Mouse (Mus musculus) C2C12 (cell line): ENCODE results near the gene Fam155a. TPM values are rescaled to one million over a fixed set of nuclear protein-coding genes. Genes with fewer than 3 reads are reported as not detected.

Experiments used
- H3K27me3 ChIP-seq: one replicate; pipeline ENCODE4 v1.6.1; 2011; ENCODE audit not compliant: control insufficient read depth, insufficient read depth, insufficient read length
- H3K36me3 ChIP-seq: one replicate; pipeline ENCODE4 v1.6.1; 2011; ENCODE audit not compliant: control insufficient read depth, insufficient read depth
- H3K4me3 ChIP-seq: one replicate; pipeline ENCODE4 v1.5.1; 2011; ENCODE audit warnings: mild to moderate bottlenecking, control low read depth; ENCODE audit not compliant: poor library complexity, insufficient read depth, severe bottlenecking
- H3K79me2 ChIP-seq: one replicate; pipeline ENCODE4 v1.6.1; 2011; ENCODE audit not compliant: control insufficient read depth, insufficient read depth
- H3K79me3 ChIP-seq: one replicate; pipeline ENCODE4 v1.6.1; 2011; ENCODE audit warnings: low read depth, control low read depth
- H3ac ChIP-seq: one replicate; pipeline ENCODE3; 2011; ENCODE audit warnings: low read depth; ENCODE audit not compliant: control insufficient read depth, insufficient read length
- CEBPB ChIP-seq: IDR thresholded peaks from one replicate; pipeline ENCODE4 v1.6.1; 2011; ENCODE audit warnings: low read depth, mild to moderate bottlenecking, control low read depth, moderate library complexity
- CTCF ChIP-seq: IDR thresholded peaks from one replicate; pipeline ENCODE4 v1.5.1; 2011; ENCODE audit not compliant: control insufficient read depth, insufficient read depth, insufficient read length
- FOSL1 ChIP-seq: IDR thresholded peaks from one replicate; pipeline ENCODE4 v1.8.0; 2011; ENCODE audit warnings: mild to moderate bottlenecking, low read length; ENCODE audit not compliant: poor library complexity, insufficient read depth, severe bottlenecking
- MAX ChIP-seq: IDR thresholded peaks from one replicate; pipeline ENCODE4 v1.6.1; 2011; ENCODE audit warnings: mild to moderate bottlenecking, control low read depth
- MYOD1 ChIP-seq: IDR thresholded peaks from one replicate; pipeline ENCODE4 v1.6.1; 2011; ENCODE audit warnings: low read depth; ENCODE audit not compliant: control insufficient read depth, insufficient read length
- MYOG ChIP-seq: IDR thresholded peaks from one replicate; pipeline ENCODE4 v1.6.1; 2011; ENCODE audit not compliant: control insufficient read depth, insufficient read length; ENCODE audit errors: extremely low read depth
- USF1 ChIP-seq: IDR thresholded peaks from one replicate; pipeline ENCODE4 v1.6.1; 2011; ENCODE audit warnings: low read depth, mild to moderate bottlenecking, control low read depth, moderate library complexity
- polyA plus RNA-seq: library from polyadenylated mRNA; unstranded; fragments of >200 nt; fragmentation: generic; extraction: Trizol; gene quantifications from one replicate; pipeline ENCODE4 v1.2.1, GENCODE M21; 2012; ENCODE audit warnings: missing spikeins

The Fam155a gene
- polyA plus RNA-seq, 1 experiment: not detected

DNA sequence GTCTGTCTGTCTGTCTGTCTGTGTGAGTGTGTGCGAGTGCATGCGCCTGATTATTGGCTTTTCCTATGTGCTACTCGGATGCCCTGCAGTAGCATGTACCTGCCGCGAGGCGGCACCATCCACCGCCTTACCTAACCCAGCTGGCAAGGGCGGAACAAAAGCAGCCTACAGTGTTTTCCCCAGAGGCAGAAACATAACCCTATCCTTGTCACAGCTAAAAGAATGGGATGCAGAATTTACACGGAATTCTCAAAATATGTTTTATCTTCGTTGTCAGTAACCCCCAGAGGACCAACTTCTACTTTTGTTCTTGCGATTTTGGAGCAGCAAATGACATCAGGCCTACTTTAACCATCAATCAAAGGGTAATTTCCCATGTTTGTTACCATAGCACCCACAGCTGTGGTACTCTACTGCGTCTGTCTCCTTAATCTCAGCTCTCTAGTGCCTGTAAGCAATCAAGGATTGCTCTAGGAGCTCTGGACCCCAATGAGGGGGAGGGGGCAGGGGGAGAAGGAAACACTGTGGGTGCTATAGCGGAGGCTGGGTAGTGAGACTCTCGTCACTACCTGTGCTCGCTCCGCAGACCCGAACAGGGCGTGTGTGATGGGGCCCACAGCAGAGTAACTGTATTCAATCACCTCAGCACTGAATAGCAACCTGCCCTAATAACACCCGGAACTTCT lies 543.0 kb downstream of the Fam155a start:
- Histone ChIP-seq H3K4me3 (no peak overlapping the region), H3K27me3 (no peaks in the 10 kb centered on the region), H3K79me2 (no peaks in the 10 kb centered on the region), H3K36me3 (no peaks in the 10 kb centered on the region), H3ac (no peak overlapping the region), H3K79me3 (no peaks in the 10 kb centered on the region)
- TF ChIP-seq MAX (no peak), CTCF (peak; percentile 40)

DNA sequence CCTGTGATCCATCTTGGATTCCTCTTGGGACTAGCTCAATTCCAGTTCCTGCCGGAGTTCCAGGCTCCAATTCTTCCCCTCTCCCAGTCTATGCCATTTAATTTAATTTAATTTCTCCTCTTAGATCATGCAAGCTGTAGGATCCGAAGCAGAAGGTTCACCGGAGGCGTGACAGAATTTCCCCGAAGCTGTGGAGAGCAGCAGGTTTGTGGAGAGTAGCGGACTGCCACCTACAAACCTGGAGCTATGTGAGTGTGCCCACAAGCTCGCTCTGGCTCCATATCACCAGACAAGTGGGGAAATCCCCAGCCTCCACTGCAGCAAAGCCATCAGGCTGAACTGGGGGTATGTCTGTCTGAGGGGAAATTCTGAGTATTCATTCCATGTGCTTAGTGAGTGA lies 544.2 kb downstream of the Fam155a start:
- Histone ChIP-seq H3ac (no peak overlapping the region), H3K79me2 (no peaks in the 10 kb centered on the region), H3K79me3 (no peaks in the 10 kb centered on the region), H3K4me3 (no peak overlapping the region), H3K27me3 (no peaks in the 10 kb centered on the region), H3K36me3 (no peaks in the 10 kb centered on the region)
- TF ChIP-seq USF1: no peak
- no peak for TF ChIP-seq CTCF
- no peak for TF ChIP-seq MYOG
- no peak for TF ChIP-seq MYOD1
- no peak for TF ChIP-seq CEBPB
- TF ChIP-seq MAX: no peak
- no peak for TF ChIP-seq FOSL1

DNA sequence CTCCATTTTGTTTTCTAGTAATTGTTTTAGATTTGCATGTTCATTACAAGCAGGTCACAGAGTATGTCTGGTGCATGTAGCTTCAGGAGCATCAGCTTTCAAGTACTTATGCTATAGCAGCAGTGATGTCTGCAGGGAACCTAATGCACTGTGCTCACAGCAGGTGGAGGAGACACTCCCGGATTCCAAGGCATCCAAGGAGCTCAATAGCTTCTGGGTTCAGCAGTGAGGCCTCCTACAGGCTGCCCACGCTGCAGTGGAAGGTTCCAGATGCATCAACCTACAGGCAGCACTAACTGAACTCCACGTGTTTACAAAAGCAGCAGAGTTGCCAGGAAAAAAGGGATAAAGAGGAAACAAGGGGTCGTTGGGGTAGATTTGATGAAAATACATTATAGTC lies 559.2 kb downstream of the Fam155a start:
- H3K4me3 ChIP-seq: no peak overlapping the region

DNA sequence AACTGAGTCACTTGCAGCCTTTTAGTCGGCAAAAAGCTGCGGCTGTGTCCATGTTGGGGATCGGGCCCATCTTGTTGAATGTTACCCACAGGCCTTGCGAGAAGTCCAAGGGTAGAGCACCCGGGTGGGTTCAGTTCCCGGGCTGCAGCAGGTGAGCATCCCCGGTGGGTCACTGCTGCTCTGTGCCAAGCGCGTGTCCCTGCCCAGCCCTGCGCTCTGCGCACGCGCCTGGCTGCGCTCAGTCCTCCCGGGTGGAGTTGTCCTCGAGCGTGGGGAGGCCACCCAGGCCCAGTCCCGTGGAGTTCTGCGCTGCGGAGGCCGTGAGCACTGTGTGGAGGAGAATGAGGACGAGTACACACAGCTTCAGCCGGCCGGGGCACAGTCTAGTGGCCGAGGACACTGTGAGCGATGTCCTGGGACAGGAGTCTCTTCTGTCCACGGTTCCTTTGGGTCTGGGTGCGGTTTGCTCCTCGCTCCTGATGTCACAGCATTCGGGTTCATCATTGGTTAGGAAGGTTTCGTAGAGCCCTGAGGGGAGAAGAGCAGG lies 563.4 kb downstream of the Fam155a start:
- TF ChIP-seq MYOD1 (no peak), MAX (no peak), USF1 (no peak), FOSL1 (no peak), CTCF (no peak), MYOG (no peak), CEBPB (no peak)
- no peak overlapping the region for H3ac ChIP-seq
- no peak overlapping the region for H3K4me3 ChIP-seq

More for the DNA sequence above, 559.2 kb downstream of the Fam155a start:
- no peaks in the 10 kb centered on the region for H3K79me3 ChIP-seq
- no peak overlapping the region for H3ac ChIP-seq
- no peaks in the 10 kb centered on the region for H3K36me3 ChIP-seq
- H3K79me2 ChIP-seq: no peaks in the 10 kb centered on the region
- TF ChIP-seq MYOG: no peak
- TF ChIP-seq MAX: no peak
- no peak for TF ChIP-seq USF1
- TF ChIP-seq CTCF: no peak
- TF ChIP-seq FOSL1: no peak
- TF ChIP-seq CEBPB: no peak
- no peak for TF ChIP-seq MYOD1
- no peaks in the 10 kb centered on the region for H3K27me3 ChIP-seq

DNA sequence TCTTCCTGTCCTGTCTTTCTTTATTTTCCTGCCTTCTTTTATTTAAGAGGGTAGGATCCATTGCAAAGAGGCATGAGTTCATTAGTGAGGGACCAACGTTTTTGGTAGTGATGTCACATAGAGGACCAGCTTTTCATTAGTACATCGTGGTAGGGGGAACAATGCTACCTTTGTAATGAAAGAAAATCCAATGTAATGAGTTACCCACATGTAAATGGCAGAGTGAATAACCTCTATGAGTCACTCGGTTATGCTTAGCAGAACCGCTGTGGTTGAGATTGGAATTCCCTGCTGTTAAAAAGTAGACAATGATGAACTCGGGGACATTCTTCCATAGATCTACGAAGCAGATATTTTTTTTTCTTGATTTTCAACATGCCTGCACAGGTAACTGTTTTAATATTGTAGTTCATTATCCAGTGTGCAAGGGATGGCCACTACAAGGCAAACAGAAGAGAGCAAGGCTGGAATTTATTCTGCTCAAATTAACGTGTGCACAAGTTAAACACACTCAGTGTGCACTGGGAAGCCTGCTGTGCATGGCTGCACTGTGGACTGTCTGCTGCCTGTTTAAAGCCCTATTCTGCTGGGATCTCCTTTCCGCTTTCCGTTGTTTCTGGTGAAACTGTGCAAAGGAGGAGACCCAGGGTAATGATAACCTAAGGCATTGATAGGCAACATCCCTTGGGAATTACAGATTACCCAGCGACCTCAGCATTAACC lies 566.5 kb downstream of the Fam155a start:
- no peak for TF ChIP-seq MAX
- TF ChIP-seq FOSL1: peak; percentile 24
- no peak overlapping the region for H3K4me3 ChIP-seq
- H3ac ChIP-seq: no peak overlapping the region
- H3K27me3 ChIP-seq: no peaks in the 10 kb centered on the region
- no peaks in the 10 kb centered on the region for H3K79me2 ChIP-seq
- no peaks in the 10 kb centered on the region for H3K79me3 ChIP-seq
- no peaks in the 10 kb centered on the region for H3K36me3 ChIP-seq

More for the DNA sequence above, 563.4 kb downstream of the Fam155a start:
- Histone ChIP-seq H3K27me3 (no peaks in the 10 kb centered on the region), H3K79me2 (no peaks in the 10 kb centered on the region), H3K36me3 (no peaks in the 10 kb centered on the region), H3K79me3 (no peaks in the 10 kb centered on the region)

DNA sequence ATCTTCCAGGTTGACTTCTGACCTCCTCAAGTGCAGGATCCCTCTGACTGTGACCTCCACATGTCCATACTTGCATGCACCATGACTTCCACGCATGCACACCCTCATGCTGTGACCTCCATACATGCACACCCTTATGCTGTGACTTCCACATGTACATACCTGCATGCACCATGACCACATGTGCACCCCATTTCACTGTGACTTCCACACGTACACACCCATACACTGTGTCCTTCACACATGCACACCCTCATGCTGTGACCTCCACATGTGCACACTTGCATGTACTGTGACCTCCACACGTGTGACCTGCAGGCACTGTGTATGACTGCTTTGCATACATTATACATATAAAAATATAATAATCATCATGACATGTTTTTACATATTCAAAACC lies 570.9 kb downstream of the Fam155a start:
- Histone ChIP-seq H3K79me2 (no peaks in the 10 kb centered on the region), H3K27me3 (no peaks in the 10 kb centered on the region), H3K36me3 (no peaks in the 10 kb centered on the region), H3ac (no peak overlapping the region), H3K4me3 (no peak overlapping the region), H3K79me3 (no peaks in the 10 kb centered on the region)
- TF ChIP-seq MAX: no peak
- TF ChIP-seq FOSL1: no peak
- no peak for TF ChIP-seq USF1
- TF ChIP-seq CEBPB: no peak
- no peak for TF ChIP-seq MYOG
- no peak for TF ChIP-seq MYOD1
- TF ChIP-seq CTCF: no peak
